24 mouse cellular contexts compared by ENCODE assay signal in the genomic region with DNA sequence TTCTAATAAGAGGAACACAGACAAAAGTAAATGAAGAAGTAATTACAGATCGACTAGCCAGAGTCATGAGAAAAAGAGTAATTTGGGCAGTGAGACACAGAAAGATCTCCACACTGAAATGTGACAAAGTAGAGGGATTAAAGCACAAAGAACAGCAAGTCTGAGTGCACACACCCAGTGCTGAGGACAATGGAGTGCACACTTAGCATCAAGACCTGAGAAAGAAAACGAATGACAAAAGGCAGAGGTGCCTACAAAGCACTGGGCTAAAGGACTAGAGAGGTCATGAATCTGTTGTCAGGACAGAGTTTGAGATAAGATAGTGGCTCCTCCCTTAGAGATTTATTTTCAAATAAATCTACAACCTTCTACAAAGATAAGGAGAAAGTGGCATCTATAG. TPM values are rescaled to one million over a fixed set of nuclear protein-coding genes. Genes with fewer than 3 reads are reported as not detected.
DNase-seq lines count a peak whose midpoint lies in the region; ATAC-seq and TF ChIP-seq lines count a peak whose summit lies in the region.
"Had no signal": no experiment of that assay in that cellular context is flagged by ENCODE, and none has a peak within 500 bp of the region (broad histone marks: within the 10 kb centered on the region; RNA-seq: fewer than 3 reads in every experiment).

No protein-coding gene starts in this region.

- H3K4me1 ChIP-seq in liver, adult 2 months (ENCODE audit: control insufficient read depth, insufficient read depth, low read length): peaks cover 34% of the 10 kb centered on the region
- peaks cover 3% of the 10 kb centered on the region; the same call in 1 of the 2 replicates for H3K4me1 ChIP-seq in liver, postnatal 0 days (ENCODE audit: insufficient read depth)
- peaks cover 3% of the 10 kb centered on the region for H3K4me1 ChIP-seq in ES-Bruce4 (ENCODE audit: control insufficient read depth, insufficient read depth, low read length)
- H3K4me1 ChIP-seq in hindbrain, embryonic 14.5 days (replicated peaks; ENCODE audit: control insufficient read depth, insufficient read depth, low read length): no peaks in the 10 kb centered on the region

- peak; percentile 12 for DNase-seq in liver, adult 2 months (ENCODE audit: extremely low read depth, low read depth, low spot score)
- DNase-seq in liver, postnatal 0 days: no peak
- peak; percentile 93 for DNase-seq in R1 (ENCODE audit: low read depth, low spot score)
- DNase-seq in lung, postnatal 36 days: no peak
- no peak for DNase-seq in hindbrain, embryonic 14.5 days (ENCODE audit: low spot score)
- DNase-seq: adrenal gland, adult 8-10 months; adrenal gland, postnatal 25 days; cerebellum, adult 18-20 months; cerebellum, adult 9-10 months; cerebellum, postnatal 14 days; gastrocnemius, postnatal 10 days; gastrocnemius, postnatal 36 days; heart, adult 2 months; heart, postnatal 14 days; heart, postnatal 4 days had no signal

- peaks cover 41% of the 10 kb centered on the region for H3K36me3 ChIP-seq in liver, adult 2 months (ENCODE audit: control insufficient read depth, insufficient read depth, low read length)
- H3K36me3 ChIP-seq in liver, postnatal 0 days (replicated peaks; ENCODE audit: insufficient read depth, low read length): peaks cover 3% of the 10 kb centered on the region
- H3K36me3 ChIP-seq in ES-Bruce4 (ENCODE audit: control insufficient read depth, insufficient read depth, low read length, poor library complexity, severe bottlenecking): no peaks in the 10 kb centered on the region
- peaks cover 3% of the 10 kb centered on the region; the same call in 1 of the 2 replicates for H3K36me3 ChIP-seq in hindbrain, embryonic 14.5 days (replicated peaks; ENCODE audit: control insufficient read depth, insufficient read depth)
- H3K36me3 ChIP-seq: intestine, embryonic 15.5 days had no signal

- WGBS in liver, adult 2 months: 42% methylated on average over 2 of the region's 2 CpGs
- 71% methylated on average over 2 of the region's 2 CpGs for WGBS in liver, postnatal 0 days (ENCODE audit: insufficient replicate concordance)
- 51% methylated on average over 2 of the region's 2 CpGs for WGBS in hindbrain, embryonic 14.5 days

- TF ChIP-seq EP300 in liver, postnatal 0 days (IDR thresholded peaks at IDR 0.05; ENCODE audit: low read depth): no peak
- TF ChIP-seq EP300 in ES-Bruce4 (IDR thresholded peaks at IDR 0.05; ENCODE audit: insufficient read depth, low read depth, low read length): no peak

- no peak for TF ChIP-seq CTCF in liver, adult 2 months (IDR thresholded peaks at IDR 0.05; ENCODE audit: low read depth, low read length)
- no peak for TF ChIP-seq CTCF in liver, postnatal 0 days (IDR thresholded peaks at IDR 0.05; ENCODE audit: low read depth)
- no peak for TF ChIP-seq CTCF in ES-Bruce4 (IDR thresholded peaks at IDR 0.05; ENCODE audit: low read depth, low read length)

- peaks cover 14% of the 10 kb centered on the region; the same call in 1 of the 2 replicates for H3K79me2 ChIP-seq in liver, adult 2 months (ENCODE audit: control insufficient read depth, insufficient read depth, low read length)

- no peaks in the 10 kb centered on the region for H3K9me3 ChIP-seq in liver, postnatal 0 days (ENCODE audit: low read length)
- no peaks in the 10 kb centered on the region for H3K9me3 ChIP-seq in ES-Bruce4 (replicated peaks; ENCODE audit: control insufficient read depth, insufficient read depth, low read length, poor library complexity, severe bottlenecking)
- no peaks in the 10 kb centered on the region for H3K9me3 ChIP-seq in hindbrain, embryonic 14.5 days (ENCODE audit: control insufficient read depth, low read length)
- H3K9me3 ChIP-seq: forebrain, embryonic 10.5 days; forebrain, embryonic 13.5 days; heart, embryonic 10.5 days; heart, embryonic 13.5 days; intestine, embryonic 15.5 days had no signal

- H3K27ac ChIP-seq in liver, adult 2 months (replicated peaks; ENCODE audit: insufficient read depth, low read depth, low read length): 0 out of 2 replicates have a peak overlapping the region, but pooled peaks have one; percentile 41
- no peak overlapping the region for H3K27ac ChIP-seq in liver, postnatal 0 days (ENCODE audit: low read depth)
- H3K27ac ChIP-seq in ES-Bruce4 (ENCODE audit: insufficient read depth, low read length): peak overlapping the region; percentile 93
- no peak overlapping the region for H3K27ac ChIP-seq in hindbrain, embryonic 14.5 days
- H3K27ac ChIP-seq: forebrain, embryonic 10.5 days; forebrain, embryonic 13.5 days; heart, adult 2 months; heart, embryonic 10.5 days; heart, embryonic 13.5 days; intestine, embryonic 15.5 days had no signal

- no peaks in the 10 kb centered on the region for H3K27me3 ChIP-seq in liver, adult 2 months (ENCODE audit: control insufficient read depth, insufficient read depth, low read length)
- H3K27me3 ChIP-seq in liver, postnatal 0 days (ENCODE audit: insufficient read depth, low read length): no peaks in the 10 kb centered on the region
- no peaks in the 10 kb centered on the region for H3K27me3 ChIP-seq in ES-Bruce4 (ENCODE audit: control insufficient read depth, insufficient read depth, low read length, poor library complexity, severe bottlenecking)
- H3K27me3 ChIP-seq in hindbrain, embryonic 14.5 days (ENCODE audit: control insufficient read depth, insufficient read depth, low read length): no peaks in the 10 kb centered on the region
- H3K27me3 ChIP-seq: forebrain, embryonic 13.5 days; heart, embryonic 13.5 days; intestine, embryonic 15.5 days had no signal

- H3K4me3 ChIP-seq in liver, adult 2 months (ENCODE audit: insufficient read depth, low read depth, low read length): no peak overlapping the region
- H3K4me3 ChIP-seq in liver, postnatal 0 days (ENCODE audit: low read depth, low read length): no peak overlapping the region
- H3K4me3 ChIP-seq in ES-Bruce4 (ENCODE audit: low read depth, low read length): no peak overlapping the region
- no peak overlapping the region for H3K4me3 ChIP-seq in hindbrain, embryonic 14.5 days (replicated peaks; ENCODE audit: low read length)
- H3K4me3 ChIP-seq: forebrain, embryonic 10.5 days; forebrain, embryonic 13.5 days; heart, adult 2 months; heart, embryonic 10.5 days; heart, embryonic 13.5 days; intestine, embryonic 15.5 days had no signal

- no peak overlapping the region for H3K4me2 ChIP-seq in liver, postnatal 0 days (ENCODE audit: low read depth, low read length)
- H3K4me2 ChIP-seq in hindbrain, embryonic 14.5 days (replicated peaks): no peak overlapping the region
- H3K4me2 ChIP-seq: forebrain, embryonic 13.5 days; heart, embryonic 13.5 days; intestine, embryonic 15.5 days had no signal

- TF ChIP-seq POLR2A in liver, adult 2 months (IDR thresholded peaks at IDR 0.05; ENCODE audit: extremely low read depth, insufficient read depth, low read length): no peak
- no peak for TF ChIP-seq POLR2A in ES-Bruce4 (IDR thresholded peaks at IDR 0.05; ENCODE audit: insufficient read depth, low read length)

- no peak overlapping the region for H3K9ac ChIP-seq in liver, adult 2 months (ENCODE audit: low read depth, low read length)
- H3K9ac ChIP-seq in liver, postnatal 0 days (replicated peaks): no peak overlapping the region
- no peak overlapping the region for H3K9ac ChIP-seq in ES-Bruce4 (ENCODE audit: low read depth, poor library complexity, severe bottlenecking)
- no peak overlapping the region for H3K9ac ChIP-seq in hindbrain, embryonic 14.5 days
- H3K9ac ChIP-seq: forebrain, embryonic 13.5 days; heart, embryonic 13.5 days; intestine, embryonic 15.5 days had no signal

- no peak for ATAC-seq in liver, postnatal 0 days
- no peak for ATAC-seq in hindbrain, embryonic 14.5 days (ENCODE audit: low FRiP score)
- ATAC-seq: activated CD4-positive, CD25-positive, alpha-beta regulatory T cell, adult 4 months; forebrain, embryonic 13.5 days; forebrain, embryonic 16.5 days; hindbrain, embryonic 16.5 days; intestine, embryonic 15.5 days had no signal

RNA-seq across cellular contexts. Expression of a gene that starts 20.9 kb away (rescaled TPM):
- 277 and 397 TPM in 2 replicates for total RNA-seq in liver, adult 2 months (2014; rRNA removed)
- 45.5 and 49.5 TPM in 2 replicates for polyA plus RNA-seq in liver, adult 2 months (2012; rRNA removed)
- polyA plus RNA-seq in liver, postnatal 0 days (2015; fragmentation: Nextera tagmentation; extraction: Ambion mirVana): 132 and 148 TPM in 2 replicates
- polyA plus RNA-seq in ES-Bruce4 (2011; ENCODE audit: insufficient read depth, insufficient read length, low read depth, missing spikeins): 30.0 and 33.1 TPM in 2 replicates
- polyA plus RNA-seq in hindbrain, embryonic 14.5 days (2014; fragmentation: Nextera tagmentation; extraction: Ambion mirVana): 84.8 and 94.9 TPM in 2 replicates

Comparison
In these comparisons a context has a peak if more than half of its experiments do, and no peak if none do; other contexts are left out.
1. DNase-seq: peak in liver, adult 2 months (single experiment) and R1 (single experiment); none in liver, postnatal 0 days (single experiment), lung, postnatal 36 days (single experiment) and hindbrain, embryonic 14.5 days (single experiment).
2. H3K27ac ChIP-seq: peak in liver, adult 2 months (single experiment) and ES-Bruce4 (single experiment); none in liver, postnatal 0 days (single experiment) and hindbrain, embryonic 14.5 days (single experiment).